ENCODE assay signal across 9 mouse cellular contexts in the genomic region with DNA sequence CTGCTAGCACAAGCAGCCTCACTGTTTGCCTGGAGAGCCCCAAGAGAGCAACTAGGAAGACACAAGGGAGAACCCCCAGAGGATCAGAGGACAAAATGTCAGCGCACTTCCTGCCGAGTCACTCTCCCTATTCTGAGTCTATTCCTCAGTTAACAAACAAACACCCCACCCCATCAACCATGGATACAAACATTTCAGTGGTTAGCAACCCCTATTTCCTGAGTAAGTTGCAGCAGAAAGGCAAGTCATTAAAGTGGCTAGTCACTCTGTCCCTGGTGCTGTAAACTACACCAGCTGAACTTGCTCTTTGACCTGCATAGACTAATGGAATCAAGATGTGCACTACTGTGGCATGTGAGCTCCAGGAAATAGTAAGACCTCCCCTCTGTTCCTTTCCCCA.
A peak's percentile ranks its signal among the peaks of the same experiment; 100 is the strongest.
DNase-seq lines count a peak whose midpoint lies in the region; TF ChIP-seq lines count a peak whose summit lies in the region.
"Had no signal": no experiment of that assay in that cellular context is flagged by ENCODE, and none has a peak within 500 bp of the region (broad histone marks: within the 10 kb centered on the region; RNA-seq: fewer than 3 reads in every experiment).

No protein-coding gene starts in this region.

- TF ChIP-seq POLR2A in cerebellum, adult 2 months (IDR thresholded peaks at IDR 0.05; ENCODE audit: borderline replicate concordance, insufficient read depth, low read length) = no peak

- 70% methylated on average over 2 of the region's 2 CpGs for WGBS in cerebellum, adult 2 months

- no peak overlapping the region for H3K4me3 ChIP-seq in gastrocnemius, adult 2 months
- H3K4me3 ChIP-seq in cerebellum, adult 2 months (replicated peaks; ENCODE audit: insufficient read depth, low read depth, low read length) = no peak overlapping the region
- H3K4me3 ChIP-seq: embryonic facial prominence, embryonic 12.5 days had no signal

- intact Hi-C loops in gastrocnemius, adult 2 months (cut with DNase I) = no loop called here
- intact Hi-C loops in gastrocnemius, postnatal 36 days (cut with DNase I) = no loop called here
- intact Hi-C loops in left cerebral cortex, postnatal 36 days (cut with DNase I) = no loop called here

- TF ChIP-seq CTCF in gastrocnemius, adult 2 months (IDR thresholded peaks at IDR 0.05) = no peak
- no peak for TF ChIP-seq CTCF in cerebellum, adult 2 months (IDR thresholded peaks at IDR 0.05; ENCODE audit: borderline replicate concordance, insufficient read depth, low read depth, low read length)

- H3K27ac ChIP-seq in gastrocnemius, adult 2 months = peak overlapping the region; percentile 17
- no peak overlapping the region for H3K27ac ChIP-seq in cerebellum, adult 2 months (ENCODE audit: insufficient read depth, low read length)

- H3K4me1 ChIP-seq in cerebellum, adult 2 months (ENCODE audit: control insufficient read depth, insufficient read depth, low read length) = 0 out of 2 replicates have a peak, but pooled peaks cover 2% of the 10 kb centered on the region

- no peaks in the 10 kb centered on the region for H3K27me3 ChIP-seq in cerebellum, adult 2 months (ENCODE audit: control insufficient read depth, insufficient read depth, low read length)
- H3K27me3 ChIP-seq: embryonic facial prominence, embryonic 12.5 days had no signal

- DNase-seq in gastrocnemius, adult 2 months = peak; percentile 42
- no peak for DNase-seq in gastrocnemius, postnatal 36 days
- DNase-seq in T-cell, adult 2 months (ENCODE audit: low spot score) = peak; percentile 63
- peak; percentile 52 for DNase-seq in induced T-regulatory cell, adult 2 months (ENCODE audit: low read depth)
- DNase-seq in lung, postnatal 14 days = peak; percentile 6
- DNase-seq in cerebellum, adult 2 months = no peak
- no peak for DNase-seq in left cerebral cortex, postnatal 36 days (ENCODE audit: low spot score in 2 of 2)
- DNase-seq in layer of hippocampus, postnatal 14 days (ENCODE audit: low spot score in 2 of 2) = no peak

Comparison
In these comparisons a context has a peak if more than half of its experiments do, and no peak if none do; other contexts are left out.
1. DNase-seq: peak in gastrocnemius, adult 2 months (single experiment), T-cell, adult 2 months (single experiment), induced T-regulatory cell, adult 2 months (single experiment) and lung, postnatal 14 days (single experiment); none in gastrocnemius, postnatal 36 days (0 of 2), cerebellum, adult 2 months (0 of 2), left cerebral cortex, postnatal 36 days (0 of 2) and layer of hippocampus, postnatal 14 days (0 of 2).